Mouse (Mus musculus) cerebellum, adult 2 months (tissue): ENCODE data around the gene Dus1l. TPM values are rescaled to one million over a fixed set of nuclear protein-coding genes. Genes with fewer than 3 reads are reported as not detected.
"Not testable (repeated sequence)": the region's sequence is repeated elsewhere in the genome, so short reads cannot be mapped to it uniquely, and the experiment has no call there.

ENCODE experiments used
- DNase-seq, 2 experiments: peaks; one replicate each; pipeline ENCODE4 v3.0.0; 2021
- H3K27ac ChIP-seq: fragments of 200-500 bp; 2 replicates; pipeline ENCODE4 v1.5.1; 2012; ENCODE audit warnings: low read length, control low read depth, inconsistent platforms; ENCODE audit not compliant: insufficient read depth
- H3K27me3 ChIP-seq: fragments of 200-500 bp; 2 replicates; pipeline ENCODE4 v1.6.1; 2012; ENCODE audit warnings: inconsistent platforms, mild to moderate bottlenecking, low read length, moderate library complexity; ENCODE audit not compliant: control insufficient read depth, insufficient read depth
- H3K4me1 ChIP-seq: fragments of 200-500 bp; 2 replicates; pipeline ENCODE4 v1.6.1; 2011; ENCODE audit warnings: low read length; ENCODE audit not compliant: control insufficient read depth, insufficient read depth
- H3K4me3 ChIP-seq: fragments of 200-500 bp; replicated peaks from 2 replicates; pipeline ENCODE3; 2011; ENCODE audit warnings: mild to moderate bottlenecking, low read depth, low read length, control low read depth; ENCODE audit not compliant: insufficient read depth
- CTCF ChIP-seq: fragments of 200-500 bp; IDR thresholded peaks from 2 replicates; pipeline ENCODE4 v1.5.1; 2011; ENCODE audit warnings: low read depth, mild to moderate bottlenecking, control low read depth, low read length, moderate library complexity, borderline replicate concordance; ENCODE audit not compliant: insufficient read depth
- POLR2A ChIP-seq: fragments of 200-500 bp; IDR thresholded peaks from 2 replicates; pipeline ENCODE4 v1.6.1; 2011; ENCODE audit warnings: low read length, control low read depth, borderline replicate concordance; ENCODE audit not compliant: insufficient read depth
- WGBS: fragments of 180-500 bp; shearing (Covaris S2); methylation state at CpG from one replicate; pipeline ENCODE4 v1.1.7; 2018; 5-methylcytosine and 5-hydroxymethylcytosine counted together
- polyA plus RNA-seq: library from polyadenylated mRNA; depleted of rRNA; stranded (reverse); fragments of >200 nt; gene quantifications from 2 replicates; pipeline ENCODE4 v1.2.3, GENCODE M21; 2012

Gene Dus1l
- polyA plus RNA-seq, 1 experiment, result 47.4 TPM

GRCm38 (mm10) chr11:120798244-120798643, 2.0 kb upstream of the Dus1l start:
- Histone ChIP-seq H3K27me3 (no peaks in the 10 kb centered on the region), H3K27ac (no peak overlapping the region), H3K4me3 (no peak overlapping the region), H3K4me1 (peaks cover 3% of the 10 kb centered on the region; the same call in 1 of the 2 replicates)
- no peak for DNase-seq
- 86% methylated on average over 3 of the region's 3 CpGs for WGBS
- TF ChIP-seq POLR2A, result no peak
- TF ChIP-seq CTCF, result no peak

- 23% methylated on average over 8 of the region's 8 CpGs for WGBS
- Histone ChIP-seq H3K4me3 (peak overlapping the region; percentile 49), H3K27ac (peak overlapping the region; percentile 61; the same call in 1 of the 2 replicates), H3K4me1 (peaks cover 3% of the 10 kb centered on the region; the same call in 1 of the 2 replicates), H3K27me3 (no peaks in the 10 kb centered on the region)
- no peak for DNase-seq
- TF ChIP-seq CTCF (no peak), POLR2A (no peak)
Measured at GRCm38 (mm10) chr11:120796614-120796946, 377 bp upstream of the Dus1l start.

GRCm38 (mm10) chr11:120792652-120793051, 3.6 kb downstream of the Dus1l start:
- Histone ChIP-seq H3K27me3 (no peaks in the 10 kb centered on the region), H3K4me1 (peaks cover 3% of the 10 kb centered on the region; the same call in 1 of the 2 replicates), H3K27ac (no peak overlapping the region), H3K4me3 (no peak overlapping the region)
- no peak for DNase-seq
- TF ChIP-seq CTCF, result no peak
- no peak for TF ChIP-seq POLR2A
- 92% methylated on average over 9 of the region's 9 CpGs for WGBS

- WGBS, result 89% methylated on average over 3 of the region's 3 CpGs
Measured at GRCm38 (mm10) chr11:120789810-120790209, 6.4 kb downstream of the Dus1l start.

GRCm38 (mm10) chr11:120789355-120789754, 6.8 kb downstream of the Dus1l start:
- H3K27ac ChIP-seq, result no peak overlapping the region
- H3K4me1 ChIP-seq, result 0 out of 2 replicates have a peak, but pooled peaks cover 10% of the 10 kb centered on the region
- no peak for DNase-seq
- TF ChIP-seq CTCF (no peak), POLR2A (no peak)
- H3K27me3 ChIP-seq, result no peaks in the 10 kb centered on the region
- WGBS, result 77% methylated on average over 4 of the region's 4 CpGs
- H3K4me3 ChIP-seq, result no peak overlapping the region

More at GRCm38 (mm10) chr11:120789810-120790209, 6.4 kb downstream of the Dus1l start:
- no peak overlapping the region for H3K4me3 ChIP-seq
- DNase-seq, result no peak
- no peak overlapping the region for H3K27ac ChIP-seq
- H3K4me1 ChIP-seq, result peaks cover 10% of the 10 kb centered on the region; the same call in 1 of the 2 replicates
- TF ChIP-seq POLR2A, result no peak
- TF ChIP-seq CTCF, result no peak
- no peaks in the 10 kb centered on the region for H3K27me3 ChIP-seq

GRCm38 (mm10) chr11:120788460-120788859, 7.7 kb downstream of the Dus1l start:
- H3K4me3 ChIP-seq, H3K27me3 ChIP-seq, DNase-seq, H3K27ac ChIP-seq: not testable (repeated sequence)
- WGBS, result 63% methylated on average over 10 of the region's 10 CpGs
- H3K4me1 ChIP-seq, result 0 out of 2 replicates have a peak, but pooled peaks cover 10% of the 10 kb centered on the region

- Histone ChIP-seq H3K27ac (no peak overlapping the region), H3K4me3 (peak overlapping the region; percentile 77), H3K27me3 (no peaks in the 10 kb centered on the region), H3K4me1 (peaks cover 21% of the 10 kb centered on the region)
- 30% methylated on average over 9 of the region's 9 CpGs for WGBS
- TF ChIP-seq POLR2A (no peak), CTCF (no peak)
- DNase-seq, result peak in 1 of 2 experiments; percentile 19
Measured at GRCm38 (mm10) chr11:120785145-120785544, 11.1 kb downstream of the Dus1l start.

- 1% methylated on average over 83 of the region's 107 CpGs for WGBS
- TF ChIP-seq CTCF (no peak), POLR2A (peak; percentile 29; the same call in 1 of the 2 replicates)
- H3K27me3 ChIP-seq, result no peaks in the 10 kb centered on the region
- DNase-seq, result peak; percentile 85 to 88
- H3K27ac ChIP-seq, result peak within 1 kb of the TSS; percentile 91
- H3K4me3 ChIP-seq, result peak within 1 kb of the TSS; percentile 77
- H3K4me1 ChIP-seq, result peaks cover 21% of the 10 kb centered on the region
Measured at GRCm38 (mm10) chr11:120784064-120784791, 12.0 kb downstream of the Dus1l start, which contains the start of the genes Rfng and Gps1. Gene Rfng (minus strand): TSS chr11:120784207. Gene Gps1 (plus strand): TSS chr11:120784272.
